Mouse (Mus musculus): ENCODE results near the gene Paqr7. TPM values are rescaled to one million over a fixed set of nuclear protein-coding genes. Genes with fewer than 3 reads are reported as not detected.
A peak's percentile ranks its signal among the peaks of the same experiment; 100 is the strongest.
"Not testable (repeated sequence)": the region's sequence is repeated elsewhere in the genome, so short reads cannot be mapped to it uniquely, and the experiment has no call there.

Gene Paqr7
- total RNA-seq, 2 experiments from 2014 or later = 1.6 to 1.7 TPM

DNA sequence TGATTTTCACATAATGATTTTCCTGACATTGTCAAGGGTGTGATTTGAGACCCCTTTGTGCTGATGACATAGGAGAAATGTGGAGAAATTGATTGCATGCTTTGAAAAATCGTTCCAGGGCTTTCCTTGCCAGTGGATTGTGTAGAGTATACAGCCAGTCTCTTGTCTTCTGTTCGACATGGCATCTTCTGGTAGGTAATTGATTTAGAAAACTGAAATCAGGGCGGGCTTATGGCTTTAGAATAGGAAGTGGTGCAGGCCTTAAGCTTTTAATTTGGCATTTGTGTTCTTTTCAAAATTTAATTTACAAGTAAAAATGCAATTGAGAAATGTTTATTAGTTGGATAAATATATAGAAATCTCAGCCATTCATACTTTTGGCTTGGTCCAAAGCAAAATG lies 26.5 kb upstream of the Paqr7 start:
- ATAC-seq (replicated peaks; ENCODE audit: low FRiP score, poor library complexity, severe bottlenecking) = no peak

DNA sequence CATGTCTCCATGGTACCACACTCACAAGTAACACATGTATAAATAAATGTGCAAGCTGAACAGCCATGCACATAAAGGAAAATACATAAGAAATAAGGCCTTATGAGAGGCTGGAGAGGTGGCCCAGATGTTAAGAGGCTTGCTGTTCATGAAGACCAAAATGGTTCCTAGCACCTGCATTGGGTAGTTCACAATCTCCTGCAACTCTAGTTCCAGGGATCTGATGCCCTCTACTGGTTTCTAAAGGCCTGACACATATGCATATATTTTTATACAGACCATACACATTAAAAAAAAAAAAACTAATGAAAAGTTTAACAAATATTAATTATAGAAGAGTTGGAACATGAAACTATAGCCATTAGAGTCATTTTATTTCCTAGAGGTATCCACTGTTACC lies 25.0 kb upstream of the Paqr7 start:
- ATAC-seq (replicated peaks; ENCODE audit: low FRiP score, poor library complexity, severe bottlenecking) = no peak

DNA sequence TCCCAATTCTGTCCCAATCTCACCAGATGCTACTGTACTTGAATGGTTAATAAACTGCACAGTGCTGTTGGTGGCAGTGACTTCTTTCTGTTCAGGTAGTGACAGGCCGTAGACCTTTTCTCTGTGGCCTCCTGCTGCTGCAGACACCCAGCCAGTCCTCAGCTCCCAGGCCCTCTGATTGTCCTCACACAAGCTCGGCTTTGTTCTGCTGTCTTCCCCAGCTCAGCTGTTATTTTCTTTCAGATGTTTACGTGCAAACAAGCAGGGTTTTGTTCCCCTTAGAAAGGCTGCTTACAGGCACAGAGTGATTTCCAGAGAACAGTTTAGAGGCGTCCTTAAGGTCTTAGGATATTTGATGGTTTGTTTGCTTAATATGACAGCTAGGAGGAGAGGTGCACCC lies 22.7 kb upstream of the Paqr7 start:
- no peak for ATAC-seq (replicated peaks; ENCODE audit: low FRiP score, poor library complexity, severe bottlenecking)

DNA sequence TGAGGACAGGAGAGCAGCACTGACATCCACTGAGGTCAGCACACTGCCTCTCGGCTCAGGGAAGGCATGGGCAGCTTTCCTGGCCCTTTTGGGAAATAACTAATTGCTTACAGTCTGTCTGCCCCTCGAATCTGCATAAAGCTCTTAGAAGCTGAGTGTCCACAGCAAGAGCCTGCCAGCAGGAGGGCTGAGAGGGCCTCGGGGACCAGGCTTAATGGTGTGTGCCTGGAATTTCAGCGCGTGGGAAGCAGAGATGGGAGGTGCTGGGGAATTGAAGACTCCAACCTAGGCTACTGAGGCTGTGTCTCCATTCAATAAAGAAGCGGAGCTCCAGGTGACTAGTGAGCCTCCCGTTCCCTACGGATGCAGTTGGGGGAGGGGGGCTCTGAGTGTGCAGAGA lies 22.3 kb upstream of the Paqr7 start:
- ATAC-seq (replicated peaks; ENCODE audit: low FRiP score, poor library complexity, severe bottlenecking) = no peak

DNA sequence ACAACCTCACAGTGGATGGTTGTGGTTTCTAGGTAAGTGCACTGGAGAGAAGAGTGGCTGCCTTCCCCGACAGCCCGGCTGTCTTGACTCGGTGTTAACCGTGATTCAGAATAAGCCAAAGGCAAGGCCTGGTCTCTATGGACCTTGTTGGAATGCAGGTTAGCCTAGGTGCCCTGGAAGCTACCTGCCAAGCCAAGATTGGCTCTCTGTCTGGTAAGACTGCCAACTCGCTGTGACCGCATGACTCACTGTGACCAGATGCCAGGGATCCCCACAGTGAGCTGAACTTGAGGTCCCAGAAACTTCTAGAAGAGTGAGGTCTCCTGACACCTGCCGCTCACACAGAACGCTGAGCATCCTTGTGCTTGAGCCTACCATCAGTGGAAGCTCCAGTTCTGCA lies 19.6 kb upstream of the Paqr7 start:
- ATAC-seq (replicated peaks; ENCODE audit: low FRiP score, poor library complexity, severe bottlenecking) = no peak

DNA sequence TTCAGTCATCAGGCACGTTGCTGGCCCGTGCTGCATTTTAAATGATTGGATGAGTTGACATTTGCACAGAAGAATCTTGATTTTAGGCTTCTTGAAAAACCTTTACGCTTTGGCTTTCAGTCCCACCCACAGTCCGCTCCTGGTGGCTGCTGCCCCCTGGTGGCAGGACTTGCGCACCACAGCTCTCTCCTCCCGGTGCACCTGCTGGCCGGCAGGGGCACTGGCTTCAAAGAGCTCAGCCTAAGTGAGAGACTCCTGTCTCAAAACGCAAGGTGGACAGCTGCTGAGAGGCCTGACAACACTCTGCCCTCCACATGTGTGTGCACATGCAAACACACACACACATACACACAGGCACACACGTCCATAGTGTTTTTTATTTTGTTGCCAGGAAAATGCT lies 18.5 kb upstream of the Paqr7 start:
- ATAC-seq (replicated peaks; ENCODE audit: low FRiP score, poor library complexity, severe bottlenecking) = peak; percentile 93

DNA sequence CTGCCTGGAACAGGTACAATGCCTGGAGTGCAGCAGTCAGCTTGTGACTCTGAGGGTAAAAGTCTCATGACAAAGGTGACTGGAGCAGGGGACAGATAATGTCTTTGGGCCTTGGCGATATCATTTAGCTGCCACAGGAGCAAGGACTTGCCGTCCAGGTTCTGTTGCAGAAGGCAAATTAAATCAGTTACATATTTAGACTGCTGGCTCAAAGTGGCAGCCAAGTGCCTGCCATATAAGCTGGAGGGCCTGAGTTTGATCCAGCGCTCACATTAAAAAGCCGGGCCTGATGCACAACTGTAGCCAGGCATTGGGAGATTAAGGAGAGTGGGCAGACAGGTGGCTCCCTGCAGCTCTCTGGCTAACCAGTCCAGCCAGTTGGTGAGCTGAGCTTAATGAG lies 16.7 kb upstream of the Paqr7 start:
- ATAC-seq (replicated peaks; ENCODE audit: low FRiP score, poor library complexity, severe bottlenecking) = no peak

DNA sequence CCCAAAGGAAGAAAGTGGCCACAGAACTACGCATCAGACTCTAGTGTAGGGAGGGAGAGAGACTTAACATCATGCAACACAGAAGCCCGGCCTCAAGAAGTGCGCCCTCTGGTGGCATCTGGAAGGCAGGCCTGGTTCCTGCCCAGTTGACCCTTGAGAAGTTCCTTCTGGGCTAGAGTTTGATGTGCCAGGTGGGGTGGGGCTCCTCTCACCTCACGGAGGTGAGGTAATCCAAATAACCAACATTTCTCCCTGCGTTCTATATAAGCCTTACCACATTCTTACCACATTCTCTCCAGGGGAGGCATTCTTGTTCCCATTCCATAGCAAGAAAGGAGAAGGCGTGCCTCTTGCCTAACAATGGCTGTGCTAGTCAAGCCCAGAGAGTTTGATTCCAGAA lies 15.6 kb upstream of the Paqr7 start:
- ATAC-seq (replicated peaks; ENCODE audit: low FRiP score, poor library complexity, severe bottlenecking) = peak; percentile 74

DNA sequence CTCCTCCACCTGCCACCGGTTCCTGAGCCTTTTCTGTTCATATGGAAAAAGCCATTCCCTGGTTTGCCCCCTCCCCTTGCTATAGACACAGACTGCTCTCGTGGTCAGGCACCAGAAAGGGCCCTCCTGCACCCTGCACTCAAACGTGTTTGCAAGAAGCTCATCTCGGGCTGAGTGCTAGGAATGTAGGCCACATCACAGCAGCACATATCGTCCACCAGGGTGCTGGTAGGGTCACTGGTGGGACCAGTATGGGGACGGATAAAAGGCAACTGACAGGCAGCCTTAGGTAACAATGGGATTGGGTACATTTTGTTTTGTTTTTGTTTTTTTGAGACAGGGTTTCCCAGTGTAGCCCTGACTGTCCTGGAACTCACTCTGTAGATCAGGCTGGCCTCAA lies 15.2 kb upstream of the Paqr7 start:
- no peak for ATAC-seq (replicated peaks; ENCODE audit: low FRiP score, poor library complexity, severe bottlenecking)

DNA sequence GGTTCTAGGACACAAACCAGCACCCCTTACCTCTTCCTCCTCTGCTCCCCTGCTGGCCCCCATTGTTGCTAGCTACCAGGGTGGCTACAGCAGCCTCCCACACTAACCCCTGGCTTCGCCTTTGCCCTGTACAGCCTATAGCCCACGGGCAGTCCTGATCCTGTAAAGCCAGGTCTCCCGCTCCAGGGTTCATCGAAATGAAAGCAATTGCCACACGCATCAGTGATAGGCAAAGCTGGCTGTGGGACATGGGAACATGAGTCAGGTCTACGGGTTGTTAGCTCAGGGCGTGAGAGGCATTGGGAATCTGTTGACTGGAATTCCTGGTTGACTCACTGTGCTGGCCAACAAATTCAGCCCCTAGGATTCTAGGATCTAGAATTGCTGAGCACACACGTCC lies 14.1 kb upstream of the Paqr7 start:
- no peak for ATAC-seq (replicated peaks; ENCODE audit: low FRiP score, poor library complexity, severe bottlenecking)

DNA sequence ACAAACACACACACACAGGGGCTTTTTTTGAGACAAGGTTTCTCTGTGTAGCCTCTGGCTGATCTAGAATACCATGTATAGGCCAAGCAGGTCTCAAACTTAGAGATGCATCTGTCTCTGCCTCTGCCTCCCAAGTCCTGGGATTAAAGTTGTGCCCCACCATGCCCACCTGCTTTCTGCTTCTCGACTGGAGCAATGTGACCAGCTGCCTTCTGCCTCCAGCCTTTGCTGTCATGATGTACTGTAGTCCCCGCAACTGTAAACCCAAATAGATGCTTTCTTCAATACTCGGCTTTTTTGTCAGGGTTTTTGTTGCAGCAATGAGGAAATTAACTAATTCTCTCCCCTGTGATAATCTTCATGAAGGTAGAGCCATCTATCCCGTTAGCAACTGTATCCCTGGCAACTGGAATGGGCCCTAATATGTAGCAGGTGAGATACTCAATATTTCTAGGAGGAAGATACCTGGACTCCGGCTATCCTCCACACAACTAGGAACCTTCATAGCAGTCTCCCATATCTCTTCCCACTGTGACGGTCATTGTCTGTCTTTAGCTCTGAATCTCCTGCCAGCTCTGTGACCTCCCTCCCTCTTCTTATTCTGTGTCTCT lies 13.3 kb upstream of the Paqr7 start:
- ATAC-seq (replicated peaks; ENCODE audit: low FRiP score, poor library complexity, severe bottlenecking) = no peak

DNA sequence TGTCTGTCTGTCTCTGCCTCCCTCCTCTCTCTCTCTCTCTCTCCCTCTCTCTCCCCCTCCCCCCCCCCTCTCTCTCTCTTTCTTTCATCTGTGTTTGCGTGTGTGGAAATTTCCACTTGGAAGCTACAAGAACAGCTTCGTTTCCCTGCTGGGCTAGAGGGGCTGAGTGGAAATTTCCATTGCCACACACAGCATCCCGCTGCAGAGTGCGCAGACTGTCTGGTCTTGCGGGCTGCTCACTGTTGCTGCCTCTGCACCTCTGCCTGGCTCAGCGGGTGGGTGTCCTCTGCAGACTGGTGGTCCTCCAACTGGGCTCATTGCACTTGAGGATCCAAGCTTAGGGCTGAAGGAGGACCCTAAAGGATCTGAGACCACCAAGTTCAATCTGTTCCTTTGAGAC lies 12.8 kb upstream of the Paqr7 start:
- ATAC-seq (replicated peaks; ENCODE audit: low FRiP score, poor library complexity, severe bottlenecking) = no peak

DNA sequence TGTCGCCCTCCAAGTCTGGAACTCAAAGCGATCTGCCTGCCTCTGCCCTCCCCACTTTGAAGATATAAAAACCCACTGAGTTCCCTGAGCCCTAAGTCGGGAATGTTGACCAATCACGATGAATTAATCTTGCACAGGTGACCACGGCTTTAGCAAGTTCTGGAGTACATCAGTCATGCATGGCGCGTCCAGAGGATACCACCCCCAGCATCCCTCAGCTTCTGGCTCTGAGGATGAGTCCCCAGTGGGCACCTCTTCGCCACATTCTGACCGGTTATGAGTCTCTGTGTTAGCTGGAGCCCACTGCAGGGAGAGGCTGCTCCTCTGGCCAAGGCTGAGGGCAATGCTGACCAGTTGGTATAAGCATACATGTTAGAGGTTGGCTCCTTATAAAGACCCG lies 12.3 kb upstream of the Paqr7 start:
- no peak for ATAC-seq (replicated peaks; ENCODE audit: low FRiP score, poor library complexity, severe bottlenecking)

DNA sequence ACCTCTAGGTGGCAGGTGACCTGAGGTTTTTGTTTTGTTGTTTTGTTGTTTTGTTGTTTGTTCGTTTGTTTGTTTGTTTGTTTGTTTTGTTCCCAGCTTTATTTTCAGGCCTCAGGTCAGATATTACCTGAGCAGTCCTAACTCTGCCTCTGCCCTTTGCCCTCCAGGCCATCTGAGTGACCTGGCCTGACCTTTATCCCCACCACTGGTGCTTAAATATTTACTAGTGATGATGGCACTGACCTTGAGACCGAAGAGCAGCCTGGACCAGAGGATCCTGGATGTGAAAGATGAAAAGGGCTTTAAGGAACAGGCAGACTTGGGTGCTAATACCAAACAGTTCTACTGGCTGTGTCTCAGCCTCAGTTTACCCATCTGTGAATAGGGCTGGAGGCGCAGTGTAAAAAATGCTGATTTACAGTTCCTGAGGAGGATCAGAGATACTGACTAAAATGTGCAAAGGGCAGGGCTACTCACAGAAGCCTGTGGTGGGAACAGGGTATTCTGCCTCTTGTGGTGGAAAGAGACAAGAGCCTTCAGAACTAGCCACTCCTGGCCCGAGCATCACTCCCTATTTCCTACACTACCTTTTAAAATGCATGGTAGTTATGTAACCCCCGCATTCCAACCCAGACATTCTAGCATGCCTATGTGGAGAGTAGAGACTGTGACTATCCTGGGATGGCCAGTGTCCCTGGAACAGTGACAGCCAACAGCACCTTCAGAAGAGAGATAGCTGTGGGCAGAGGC lies 11.2 kb upstream of the Paqr7 start:
- no peak for ATAC-seq (replicated peaks; ENCODE audit: low FRiP score, poor library complexity, severe bottlenecking)

DNA sequence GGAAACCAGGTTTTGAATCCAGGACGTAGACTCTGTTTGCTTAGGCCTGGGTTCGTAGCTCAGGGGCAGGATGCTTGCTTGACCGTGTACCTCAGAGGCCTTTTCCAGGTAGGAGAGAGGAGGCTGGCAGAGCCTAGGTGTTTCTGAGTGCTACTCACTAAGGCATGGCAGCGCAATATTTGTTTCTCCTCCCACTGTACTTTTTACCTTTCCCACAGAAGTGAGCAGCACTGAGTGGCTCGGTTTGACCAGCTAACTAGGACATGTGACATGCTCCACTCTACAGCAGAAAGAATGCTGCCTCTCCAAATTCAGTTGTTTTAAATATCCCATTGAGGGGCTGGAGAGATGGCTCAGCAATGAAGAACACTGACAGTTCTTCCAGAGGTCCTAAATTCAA lies 8.3 kb upstream of the Paqr7 start:
- no peak for ATAC-seq (replicated peaks; ENCODE audit: low FRiP score, poor library complexity, severe bottlenecking)

DNA sequence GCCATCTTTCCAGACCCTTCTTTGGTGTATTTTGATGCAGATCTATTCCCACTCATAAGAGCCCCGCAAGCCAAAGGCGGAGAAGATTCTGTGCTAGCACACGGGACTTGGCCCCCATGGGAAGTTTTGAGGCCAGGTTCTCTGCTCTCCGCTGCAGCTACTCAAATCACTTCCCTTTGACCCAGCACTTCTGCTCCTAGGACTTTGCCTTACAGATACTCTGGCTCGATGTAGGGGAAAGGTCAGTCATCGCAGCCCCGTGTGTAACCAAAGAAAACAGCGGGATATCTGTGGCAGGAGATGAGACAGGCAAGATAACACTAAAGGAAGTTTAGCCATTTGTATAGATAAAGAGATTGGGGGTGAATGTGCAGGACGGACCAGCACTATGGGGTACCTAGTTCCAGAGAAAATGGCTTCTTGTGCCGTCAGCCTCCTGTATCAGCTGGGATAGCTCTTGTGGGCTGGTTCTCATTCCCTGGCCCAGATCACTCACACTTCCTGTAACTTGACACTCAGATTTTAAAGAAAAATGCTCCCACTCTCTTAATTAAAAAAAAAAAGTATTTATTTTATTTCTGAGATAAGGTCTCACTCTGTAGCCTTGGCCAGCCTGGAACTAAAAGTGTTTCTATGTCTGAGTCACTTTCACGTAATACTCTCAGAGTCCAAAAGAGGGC lies 6.4 kb upstream of the Paqr7 start:
- no peak for ATAC-seq (replicated peaks; ENCODE audit: low FRiP score, poor library complexity, severe bottlenecking)

DNA sequence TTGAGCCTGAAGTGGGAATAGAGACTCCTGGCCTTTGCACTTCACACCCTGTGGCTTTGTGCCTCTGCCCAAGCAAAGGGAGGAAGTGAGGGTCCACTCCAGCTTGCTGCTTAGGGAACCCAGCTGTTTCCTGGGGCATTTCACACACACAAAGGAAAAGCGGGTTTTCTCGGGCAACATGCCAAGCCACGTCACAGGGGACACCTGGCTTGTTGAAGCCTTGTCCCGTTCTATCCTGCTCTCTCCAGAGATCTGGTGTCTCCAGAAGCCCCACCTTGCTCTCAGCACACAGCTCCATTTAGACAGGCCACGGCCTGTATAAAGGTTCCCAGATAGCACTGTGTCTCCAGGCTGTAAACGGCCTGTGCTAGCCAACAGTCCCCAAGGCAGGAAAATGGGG lies 4.8 kb upstream of the Paqr7 start:
- ATAC-seq (replicated peaks; ENCODE audit: low FRiP score, poor library complexity, severe bottlenecking) = no peak

DNA sequence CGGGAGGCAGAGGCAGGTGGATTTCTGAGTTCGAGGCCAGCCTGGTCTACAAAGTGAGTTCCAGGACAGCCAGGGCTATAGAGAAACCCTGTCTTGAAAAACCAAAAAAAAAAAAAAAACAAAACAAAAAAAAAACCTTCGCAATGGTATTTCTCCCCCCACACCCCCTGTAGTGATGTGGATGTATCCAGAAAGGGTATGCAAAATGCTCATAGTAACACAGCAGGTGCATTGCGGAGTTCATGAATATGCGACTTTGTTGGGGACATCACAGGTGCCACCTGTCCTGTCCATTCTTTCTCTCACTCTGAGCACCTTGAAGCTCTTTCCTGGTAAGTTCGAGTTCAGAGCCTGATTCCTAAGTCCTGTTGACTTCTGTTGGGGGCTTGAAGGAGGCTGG lies 2.3 kb upstream of the Paqr7 start:
- not testable (repeated sequence) for ATAC-seq (replicated peaks; ENCODE audit: low FRiP score, poor library complexity, severe bottlenecking)

DNA sequence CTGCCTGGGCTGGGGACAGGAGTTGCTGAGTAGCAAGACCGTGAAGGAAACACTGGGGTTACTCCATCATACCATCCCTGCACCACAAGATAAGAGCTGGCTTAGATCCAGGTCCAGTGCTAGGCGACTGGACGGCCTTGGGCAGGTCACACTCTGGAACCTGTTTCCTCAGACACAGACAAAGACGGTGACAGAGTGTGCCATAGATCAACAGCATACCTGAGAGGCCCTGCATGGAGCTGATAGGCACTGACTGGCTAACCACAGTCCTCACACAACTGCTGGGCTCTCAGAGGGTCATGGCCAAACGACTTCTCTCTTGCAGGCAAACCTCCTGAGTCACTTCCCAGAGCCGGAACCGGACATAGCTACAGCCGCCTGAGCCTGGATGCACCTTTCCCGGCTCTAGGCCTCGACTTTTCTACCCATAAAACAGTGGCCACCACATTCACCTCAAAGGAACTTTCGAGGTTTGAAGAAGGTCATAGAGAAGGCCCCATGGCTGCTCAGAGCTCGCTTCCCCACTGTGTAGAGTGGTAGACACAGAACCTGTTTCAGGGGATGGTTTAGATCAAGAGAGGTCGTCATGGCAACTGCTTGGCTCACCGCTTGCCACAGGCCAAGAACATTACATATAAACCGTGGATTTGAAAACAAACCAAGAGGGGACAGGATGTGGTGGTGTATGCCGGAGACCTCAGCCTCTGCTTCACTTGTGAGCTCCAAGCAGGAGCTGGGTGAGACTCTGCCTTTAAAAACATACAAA lies 1.5 kb upstream of the Paqr7 start:
- ATAC-seq (replicated peaks; ENCODE audit: low FRiP score, poor library complexity, severe bottlenecking) = peak; percentile 80

DNA sequence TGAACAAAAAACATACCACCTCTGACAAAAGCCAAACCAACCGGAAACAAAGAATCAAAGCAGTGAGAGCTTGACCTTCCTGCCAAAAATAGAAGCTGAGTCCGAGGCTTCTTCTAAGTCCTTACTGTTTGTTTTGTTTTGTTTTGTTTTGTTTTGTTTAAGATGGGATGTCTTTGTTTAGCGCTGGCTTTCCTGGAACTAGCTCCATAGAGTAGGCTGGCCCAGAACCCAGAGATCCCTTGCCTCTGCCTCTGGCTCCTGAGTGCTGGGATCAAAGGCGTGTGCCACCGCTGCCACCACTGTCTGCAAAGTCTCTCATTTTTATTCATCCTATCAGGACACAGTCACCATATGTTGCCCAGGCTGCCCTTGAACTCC lies 962 bp upstream of the Paqr7 start:
- no peak for ATAC-seq (replicated peaks; ENCODE audit: low FRiP score, poor library complexity, severe bottlenecking)

DNA sequence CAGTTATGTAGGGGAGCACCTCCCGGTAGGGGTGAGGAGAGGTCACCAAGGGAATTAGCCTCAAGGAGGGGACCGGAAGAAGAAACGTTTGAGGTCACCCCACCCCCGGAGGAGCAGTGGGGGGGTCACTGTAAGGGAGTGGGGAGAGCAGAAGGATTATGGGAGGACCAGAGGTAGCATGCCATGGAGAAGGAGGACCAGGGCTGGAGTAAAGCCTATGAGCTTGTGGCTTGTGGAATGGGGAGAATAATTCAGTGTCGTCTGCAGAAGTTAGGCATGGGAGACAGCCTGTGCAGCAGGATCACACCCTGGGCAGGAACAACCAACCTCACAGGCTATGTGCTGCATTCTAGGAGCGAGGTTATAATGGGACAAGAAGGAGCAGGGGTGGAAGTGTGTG lies 726 bp downstream of the Paqr7 start:
- ATAC-seq (replicated peaks; ENCODE audit: low FRiP score, poor library complexity, severe bottlenecking) = no peak
